Mouse (Mus musculus): Measurements from ENCODE around the gene H1fnt. TPM values are rescaled to one million over a fixed set of nuclear protein-coding genes. Genes with fewer than 3 reads are reported as not detected.

The H1fnt gene
- total and polyA plus RNA-seq, 3 experiments = 0.18 TPM; not detected in 2

DNA sequence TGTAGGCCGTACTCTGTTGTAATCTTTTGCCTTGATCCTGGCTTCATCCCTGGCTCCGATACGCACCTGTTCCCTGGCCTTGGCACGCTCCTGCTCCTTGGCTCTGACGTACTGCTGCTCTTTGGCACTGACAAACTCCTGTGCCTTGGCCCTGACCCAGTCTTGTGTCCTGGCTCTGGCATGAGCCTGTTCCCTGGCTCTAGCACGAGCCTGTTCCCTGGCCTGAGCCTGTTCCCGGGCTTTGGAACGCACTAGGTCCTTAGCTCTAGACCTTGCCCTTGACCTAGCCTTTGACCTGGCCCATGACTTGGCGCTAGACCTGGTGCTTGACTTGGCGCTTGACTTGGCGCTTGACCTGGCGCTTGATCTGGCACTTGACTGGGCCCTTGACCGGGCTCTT is 822 bp downstream of the H1fnt start:
- no peaks in the 10 kb centered on the region for H3K27me3 ChIP-seq (ENCODE audit: control insufficient read depth, insufficient read depth, low read length)
- H3K4me1 ChIP-seq (ENCODE audit: control insufficient read depth, insufficient read depth, low read length) = no peaks in the 10 kb centered on the region
- H3K27ac ChIP-seq = no peak overlapping the region
- intact Hi-C loops (cut with DNase I) = no loop called here
- TF ChIP-seq EP300 (IDR thresholded peaks at IDR 0.05; ENCODE audit: insufficient read depth, low read depth, low read length) (no peak), POLR2A (IDR thresholded peaks at IDR 0.05; ENCODE audit: insufficient read depth, low read depth, low read length) (no peak), CTCF (IDR thresholded peaks at IDR 0.05) (no peak)
- peak in 1 of 2 experiments; percentile 4 for DNase-seq
- 84% methylated on average over 13 of the region's 13 CpGs for WGBS
- H3K79me2 ChIP-seq (replicated peaks; ENCODE audit: control insufficient read depth, insufficient read depth, low read length) = no peaks in the 10 kb centered on the region
- H3K36me3 ChIP-seq (ENCODE audit: control insufficient read depth, insufficient read depth, low read length) = no peaks in the 10 kb centered on the region
- H3K9ac ChIP-seq (ENCODE audit: low read depth, low read length) = no peak overlapping the region
- no peak overlapping the region for H3K4me3 ChIP-seq

DNA sequence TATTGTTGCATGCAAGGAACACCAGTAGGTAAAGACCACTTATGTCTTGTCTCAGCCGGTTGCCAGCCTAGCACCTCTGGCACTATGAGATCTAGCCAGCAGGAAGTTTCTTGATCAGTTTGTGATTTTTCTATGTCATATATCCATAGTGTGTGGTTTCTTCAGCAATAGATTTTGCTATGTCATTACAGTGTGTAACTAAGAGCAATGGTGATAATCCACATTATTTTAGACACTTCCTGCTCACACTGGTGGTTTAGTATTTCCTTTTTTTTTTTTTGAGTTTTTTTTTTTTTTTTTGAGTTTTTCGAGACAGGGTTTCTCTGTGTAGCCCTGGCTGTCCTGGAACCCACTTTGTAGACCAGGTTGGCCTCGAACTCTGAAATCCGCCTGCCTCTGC is 21.7 kb downstream of the H1fnt start:
- Histone ChIP-seq H3K36me3 (ENCODE audit: control insufficient read depth, insufficient read depth, low read length) (no peaks in the 10 kb centered on the region), H3K4me1 (ENCODE audit: control insufficient read depth, insufficient read depth, low read length) (no peaks in the 10 kb centered on the region), H3K79me2 (replicated peaks; ENCODE audit: control insufficient read depth, insufficient read depth, low read length) (no peaks in the 10 kb centered on the region), H3K9ac (ENCODE audit: low read depth, low read length) (no peak overlapping the region), H3K27ac (no peak overlapping the region), H3K4me3 (no peak overlapping the region), H3K27me3 (ENCODE audit: control insufficient read depth, insufficient read depth, low read length) (no peaks in the 10 kb centered on the region; the same call in none of the 2 replicates)
- no peak for DNase-seq
- 81% methylated on average over 4 of the region's 4 CpGs for WGBS
- TF ChIP-seq EP300 (IDR thresholded peaks at IDR 0.05; ENCODE audit: insufficient read depth, low read depth, low read length) = no peak
- no peak for TF ChIP-seq CTCF (IDR thresholded peaks at IDR 0.05)
- no peak for TF ChIP-seq POLR2A (IDR thresholded peaks at IDR 0.05; ENCODE audit: insufficient read depth, low read depth, low read length)
- intact Hi-C loops (cut with DNase I) = no loop called here

DNA sequence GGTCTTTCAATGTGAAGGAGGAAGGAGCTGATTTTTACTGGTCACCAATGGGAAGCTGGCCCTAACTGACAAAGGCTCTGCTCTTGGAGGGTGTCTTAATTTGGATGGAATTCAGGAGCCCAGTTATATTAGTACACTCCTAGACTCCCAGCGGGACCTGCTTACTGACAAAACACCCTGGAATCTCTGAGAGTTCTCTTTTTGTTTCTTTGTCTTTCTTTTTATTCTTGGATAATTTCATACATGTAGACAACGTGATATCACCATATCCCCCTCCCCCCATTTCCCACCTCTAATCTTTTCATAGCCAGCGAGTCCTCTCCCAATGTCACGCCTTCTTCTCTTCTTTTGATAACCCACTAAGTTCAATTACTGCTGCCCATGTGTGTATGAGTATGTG is 22.7 kb downstream of the H1fnt start, which contains the start of gene Olfr286:
TSS of gene Olfr286 (minus strand) at position 101 of the 400 bp plus-strand sequence.
- Histone ChIP-seq H3K4me3 (no peak within 1 kb of the TSS), H3K36me3 (ENCODE audit: control insufficient read depth, insufficient read depth, low read length) (no peaks in the 10 kb centered on the region), H3K27me3 (ENCODE audit: control insufficient read depth, insufficient read depth, low read length) (no peaks in the 10 kb centered on the region; the same call in none of the 2 replicates), H3K9ac (ENCODE audit: low read depth, low read length) (no peak within 1 kb of the TSS), H3K27ac (no peak within 1 kb of the TSS), H3K79me2 (replicated peaks; ENCODE audit: control insufficient read depth, insufficient read depth, low read length) (no peaks in the 10 kb centered on the region), H3K4me1 (ENCODE audit: control insufficient read depth, insufficient read depth, low read length) (no peaks in the 10 kb centered on the region)
- intact Hi-C loops (cut with DNase I) = no loop called here
- DNase-seq = no peak
- 75% methylated on average over 4 of the region's 4 CpGs for WGBS
- TF ChIP-seq CTCF (IDR thresholded peaks at IDR 0.05) (no peak), POLR2A (IDR thresholded peaks at IDR 0.05; ENCODE audit: insufficient read depth, low read depth, low read length) (no peak), EP300 (IDR thresholded peaks at IDR 0.05; ENCODE audit: insufficient read depth, low read depth, low read length) (no peak)

DNA sequence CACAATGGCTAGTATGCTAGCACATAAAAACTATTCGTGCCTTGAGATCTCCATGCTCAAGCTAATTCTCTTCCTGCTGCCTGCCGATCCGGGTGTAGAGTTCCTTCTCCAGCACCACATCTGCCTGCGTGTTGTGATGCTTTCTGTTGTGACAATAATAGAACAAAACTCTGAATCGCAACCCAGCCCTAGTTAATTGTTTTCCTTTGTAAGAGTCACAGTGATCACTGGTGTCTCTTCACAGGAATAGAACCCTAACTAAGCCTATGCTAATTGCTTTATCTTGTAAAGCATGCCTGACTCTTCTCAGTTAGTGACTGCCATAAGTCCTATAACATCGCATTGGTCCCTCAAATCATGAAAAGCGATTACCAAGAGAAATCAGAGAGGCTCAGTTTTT is 31.0 kb downstream of the H1fnt start:
- no peaks in the 10 kb centered on the region for H3K36me3 ChIP-seq (ENCODE audit: control insufficient read depth, insufficient read depth, low read length)
- no peak for DNase-seq
- intact Hi-C loops (cut with DNase I) = no loop called here
- no peak overlapping the region for H3K9ac ChIP-seq (ENCODE audit: low read depth, low read length)
- no peaks in the 10 kb centered on the region for H3K4me1 ChIP-seq (ENCODE audit: control insufficient read depth, insufficient read depth, low read length)
- no peak overlapping the region for H3K27ac ChIP-seq
- 71% methylated on average over 7 of the region's 7 CpGs for WGBS
- TF ChIP-seq POLR2A (IDR thresholded peaks at IDR 0.05; ENCODE audit: insufficient read depth, low read depth, low read length) (no peak), EP300 (IDR thresholded peaks at IDR 0.05; ENCODE audit: insufficient read depth, low read depth, low read length) (no peak), CTCF (IDR thresholded peaks at IDR 0.05) (no peak)
- H3K4me3 ChIP-seq = no peak overlapping the region
- H3K27me3 ChIP-seq (ENCODE audit: control insufficient read depth, insufficient read depth, low read length) = no peaks in the 10 kb centered on the region
- no peaks in the 10 kb centered on the region for H3K79me2 ChIP-seq (replicated peaks; ENCODE audit: control insufficient read depth, insufficient read depth, low read length)

DNA sequence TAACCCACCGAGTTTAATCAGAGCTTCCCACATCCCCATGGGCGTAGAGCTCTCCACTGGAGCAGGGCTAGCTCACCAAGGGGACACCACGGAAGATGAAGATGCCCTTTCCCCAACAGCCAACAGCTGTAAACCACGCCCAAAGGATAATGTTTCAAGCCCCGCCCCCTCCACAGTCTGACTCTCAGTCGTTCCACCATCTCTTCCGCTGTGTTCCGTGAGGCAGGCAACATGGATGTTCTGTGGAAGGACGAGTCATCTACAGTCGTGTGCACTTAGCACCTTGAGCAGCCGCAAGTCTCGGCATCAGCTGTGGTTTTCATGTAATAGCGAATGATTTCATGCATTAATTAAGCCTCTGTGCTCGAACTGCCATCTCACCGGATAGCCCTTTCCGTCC is 31.5 kb downstream of the H1fnt start:
- no peak for DNase-seq
- Histone ChIP-seq H3K4me3 (no peak overlapping the region), H3K79me2 (replicated peaks; ENCODE audit: control insufficient read depth, insufficient read depth, low read length) (no peaks in the 10 kb centered on the region), H3K27ac (no peak overlapping the region), H3K36me3 (ENCODE audit: control insufficient read depth, insufficient read depth, low read length) (no peaks in the 10 kb centered on the region), H3K4me1 (ENCODE audit: control insufficient read depth, insufficient read depth, low read length) (no peaks in the 10 kb centered on the region), H3K9ac (ENCODE audit: low read depth, low read length) (no peak overlapping the region), H3K27me3 (ENCODE audit: control insufficient read depth, insufficient read depth, low read length) (no peaks in the 10 kb centered on the region)
- intact Hi-C loops (cut with DNase I) = no loop called here
- TF ChIP-seq EP300 (IDR thresholded peaks at IDR 0.05; ENCODE audit: insufficient read depth, low read depth, low read length) (no peak), CTCF (IDR thresholded peaks at IDR 0.05) (no peak), POLR2A (IDR thresholded peaks at IDR 0.05; ENCODE audit: insufficient read depth, low read depth, low read length) (no peak)
- 43% methylated on average over 16 of the region's 16 CpGs for WGBS

DNA sequence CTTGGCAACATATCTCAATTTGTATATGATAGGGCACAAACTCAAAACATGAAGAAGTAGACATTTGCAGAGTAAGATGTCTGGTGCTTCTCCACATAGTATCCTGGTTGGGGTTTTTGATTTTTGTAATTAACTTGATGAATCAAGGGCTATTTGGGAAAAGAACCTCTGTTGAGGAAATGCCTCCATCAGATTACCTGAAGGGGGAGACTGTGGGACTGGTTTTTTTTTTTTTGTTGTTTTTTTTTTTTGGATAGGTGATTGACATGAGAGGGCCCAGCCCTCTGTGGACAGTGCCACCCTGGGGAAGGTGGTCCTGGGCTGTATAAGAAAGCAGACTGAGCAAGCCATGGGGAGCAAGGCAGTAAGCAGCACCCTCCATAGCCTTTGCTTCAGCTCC is 34.7 kb downstream of the H1fnt start:
- TF ChIP-seq CTCF (IDR thresholded peaks at IDR 0.05) (no peak), POLR2A (IDR thresholded peaks at IDR 0.05; ENCODE audit: insufficient read depth, low read depth, low read length) (no peak), EP300 (IDR thresholded peaks at IDR 0.05; ENCODE audit: insufficient read depth, low read depth, low read length) (no peak)
- DNase-seq = no peak
- Histone ChIP-seq H3K9ac (ENCODE audit: low read depth, low read length) (no peak overlapping the region), H3K27me3 (ENCODE audit: control insufficient read depth, insufficient read depth, low read length) (no peaks in the 10 kb centered on the region), H3K36me3 (ENCODE audit: control insufficient read depth, insufficient read depth, low read length) (no peaks in the 10 kb centered on the region), H3K4me3 (no peak overlapping the region), H3K79me2 (replicated peaks; ENCODE audit: control insufficient read depth, insufficient read depth, low read length) (no peaks in the 10 kb centered on the region), H3K27ac (no peak overlapping the region), H3K4me1 (ENCODE audit: control insufficient read depth, insufficient read depth, low read length) (no peaks in the 10 kb centered on the region)
- intact Hi-C loops (cut with DNase I) = no loop called here

Measured in heart, adult 2 months (tissue).